Mouse (Mus musculus): Measurements from ENCODE around the gene Cdk2ap2.

The Cdk2ap2 gene

DNA sequence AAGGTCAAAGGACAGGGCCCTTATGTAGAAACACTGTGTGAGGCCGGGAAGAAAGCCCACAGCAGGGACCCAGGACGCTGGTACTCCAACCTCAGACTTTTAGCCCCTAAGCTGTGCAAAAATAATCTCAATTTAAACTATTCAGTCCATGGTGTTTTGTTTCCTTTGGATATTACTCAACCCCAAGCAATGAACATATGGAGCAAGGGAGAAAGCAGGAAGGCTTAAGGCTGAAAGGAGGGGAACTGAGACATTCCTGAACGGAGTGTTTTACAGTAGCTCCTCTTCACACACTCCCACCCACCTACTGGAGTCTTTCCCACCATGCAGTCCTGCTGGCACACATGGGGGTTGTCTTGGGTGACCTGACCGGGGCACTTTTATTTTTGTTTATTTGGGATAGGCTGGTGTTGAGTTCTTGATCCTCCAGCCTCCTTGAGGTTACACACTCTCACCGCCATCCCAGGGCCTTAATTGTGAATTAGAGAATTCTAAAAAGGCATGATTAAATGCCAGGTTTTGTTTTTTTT lies 2.1 kb upstream of the Cdk2ap2 start:
- DNase-seq = peak; percentile 55

DNA sequence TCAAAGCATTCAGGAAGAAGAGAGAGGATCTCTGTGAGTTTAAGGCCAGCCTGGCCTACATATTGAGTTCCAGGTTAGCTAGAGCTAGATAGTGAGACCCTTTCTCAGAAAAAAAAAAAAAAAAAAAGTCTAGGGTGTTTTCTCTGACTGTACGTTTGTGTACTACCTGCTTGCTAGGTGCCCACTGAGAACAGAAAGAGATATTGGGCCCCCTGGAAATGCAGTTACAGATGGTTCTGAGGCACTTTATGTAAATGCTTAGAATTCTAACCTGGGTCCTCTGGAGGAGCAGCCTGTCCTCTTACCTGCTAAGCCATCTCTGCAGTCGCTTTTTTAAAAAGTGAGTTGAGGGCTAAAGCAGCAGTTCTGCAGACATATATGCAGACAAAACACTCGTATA lies 1.2 kb upstream of the Cdk2ap2 start:
- DNase-seq = no peak

DNA sequence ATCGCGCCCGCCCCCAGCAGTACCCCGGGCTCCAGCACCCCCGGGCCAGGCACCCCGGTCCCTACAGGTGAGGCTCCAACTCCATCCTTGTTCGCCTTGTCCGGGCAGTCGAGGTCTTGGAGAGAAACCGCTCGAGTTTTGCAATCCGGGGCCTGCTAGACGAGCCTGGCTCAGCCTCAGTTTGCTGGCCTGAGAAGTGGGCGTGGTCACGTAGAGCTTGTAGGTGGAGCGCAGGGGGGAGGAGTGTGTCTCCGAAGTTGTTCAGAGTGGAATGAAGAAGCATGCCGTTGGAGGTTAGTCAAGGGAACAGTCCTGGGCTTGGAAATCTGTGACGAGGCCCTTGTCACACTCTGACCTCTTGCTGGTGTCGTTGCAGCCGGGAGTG lies 451 bp downstream of the Cdk2ap2 start:
- DNase-seq = peak; percentile 88

DNA sequence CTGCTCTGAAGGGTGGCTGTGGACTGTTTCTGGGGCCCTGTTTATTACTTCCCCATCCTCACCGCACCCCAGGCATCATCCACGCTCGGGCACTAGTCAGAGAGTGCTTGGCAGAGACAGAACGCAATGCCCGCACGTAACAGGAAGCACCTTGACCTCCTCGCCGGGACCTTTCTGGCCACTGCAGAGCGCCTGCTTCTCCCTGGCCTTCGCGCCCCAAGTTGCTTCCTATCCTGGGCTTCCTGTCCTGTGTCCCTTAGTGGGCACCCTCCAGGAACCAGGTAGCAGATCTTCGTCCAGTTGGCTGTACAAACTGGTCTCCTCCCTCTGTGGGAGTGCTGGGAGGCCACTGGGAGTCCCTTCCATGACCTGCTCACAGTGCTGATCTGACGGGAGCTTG lies 1.4 kb downstream of the Cdk2ap2 start:
- peak; percentile 59 for DNase-seq

DNA sequence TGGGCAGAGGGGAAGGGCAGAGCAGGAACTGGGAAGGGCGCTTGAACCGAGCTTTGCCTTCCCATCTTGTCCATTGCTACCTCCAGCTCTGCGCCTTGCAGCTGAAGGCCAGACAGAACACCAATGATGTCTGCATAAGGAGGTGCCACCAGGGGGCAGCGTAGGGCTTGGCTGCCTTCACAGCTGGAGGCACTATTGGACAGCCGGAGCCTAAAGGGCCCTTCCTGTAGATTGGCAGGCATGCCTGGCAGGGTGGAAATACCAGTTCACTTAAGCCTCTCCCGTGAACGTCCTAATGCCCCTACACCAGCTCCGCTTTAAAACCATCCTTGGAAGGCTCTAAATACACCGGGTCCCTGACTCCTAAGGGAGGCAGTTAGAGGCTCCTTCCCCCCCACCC lies 2.1 kb downstream of the Cdk2ap2 start:
- DNase-seq = peak; percentile 95

DNA sequence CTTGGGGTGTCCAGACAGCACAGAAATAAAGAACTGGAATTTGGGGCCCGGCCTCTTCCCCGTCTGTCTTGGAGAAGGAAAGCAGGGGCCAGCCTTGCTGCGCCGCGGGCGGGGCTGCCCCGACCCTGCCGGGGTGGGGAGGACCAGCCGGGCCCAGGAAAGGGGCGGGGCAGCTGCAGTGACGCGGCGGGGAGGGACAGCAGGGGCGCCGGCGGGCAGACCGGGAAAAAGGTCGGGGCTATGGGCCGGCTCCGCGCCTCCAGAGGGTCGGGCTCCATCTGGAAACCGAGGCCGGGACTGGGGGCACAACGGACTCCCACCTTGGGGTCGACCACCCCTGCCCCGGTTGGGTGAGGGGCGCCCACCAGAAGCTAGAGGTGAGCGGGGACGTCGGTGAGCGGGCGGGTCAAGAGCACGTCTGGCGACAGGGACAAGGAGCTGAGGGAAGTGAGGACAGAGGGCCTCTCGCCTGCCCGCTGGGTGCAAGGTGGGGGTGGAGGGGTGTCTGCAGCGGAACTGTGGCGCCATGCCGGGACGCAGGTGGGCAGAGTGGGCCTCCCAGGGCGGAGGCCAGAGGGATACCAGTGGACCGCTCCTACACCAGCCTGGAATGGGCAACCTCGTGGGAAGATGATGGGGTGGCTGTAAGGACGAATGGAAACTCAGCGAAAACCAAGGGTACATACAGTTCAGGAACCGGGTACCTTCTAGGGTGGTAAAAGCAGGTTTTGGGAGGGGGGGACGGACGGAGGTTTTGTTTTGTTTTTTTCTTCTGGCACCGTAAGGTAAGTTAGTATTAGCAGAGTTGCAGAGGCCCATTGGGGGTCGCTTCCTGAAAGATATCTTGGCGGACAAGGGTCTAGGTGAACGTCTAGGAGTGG lies 3.1 kb downstream of the Cdk2ap2 start, which contains the start of gene Pitpnm1:
TSS of gene Pitpnm1 (plus strand) at position 162 of the 881 bp plus-strand sequence.
- DNase-seq = peak; percentile 73

DNA sequence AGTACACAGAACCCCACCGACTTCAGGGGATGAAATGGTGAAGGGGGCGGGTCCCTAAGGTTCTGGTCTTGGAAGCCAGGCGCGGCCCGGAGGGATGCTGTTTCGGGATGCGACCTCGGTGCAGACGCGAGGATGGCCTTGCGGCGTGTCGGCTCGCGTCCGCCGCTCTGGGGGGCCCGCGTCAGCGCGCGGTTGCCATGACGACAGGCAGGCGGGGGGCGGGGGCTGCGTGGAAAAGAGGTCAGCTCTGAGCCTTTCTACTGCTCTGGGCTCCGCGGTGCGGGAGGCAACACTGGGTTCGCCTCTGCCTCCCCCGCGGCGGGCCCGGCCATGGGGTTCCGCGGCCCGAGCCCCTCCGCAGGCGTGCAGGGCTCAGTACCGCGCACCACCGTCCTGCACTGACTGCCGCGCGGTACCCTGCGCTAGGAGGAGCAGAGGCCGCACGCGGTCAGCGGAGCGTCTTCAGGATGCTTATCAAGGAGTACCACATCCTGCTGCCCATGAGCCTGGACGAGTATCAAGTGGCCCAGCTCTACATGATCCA lies 3.8 kb downstream of the Cdk2ap2 start:
- DNase-seq = peak; percentile 86

DNA sequence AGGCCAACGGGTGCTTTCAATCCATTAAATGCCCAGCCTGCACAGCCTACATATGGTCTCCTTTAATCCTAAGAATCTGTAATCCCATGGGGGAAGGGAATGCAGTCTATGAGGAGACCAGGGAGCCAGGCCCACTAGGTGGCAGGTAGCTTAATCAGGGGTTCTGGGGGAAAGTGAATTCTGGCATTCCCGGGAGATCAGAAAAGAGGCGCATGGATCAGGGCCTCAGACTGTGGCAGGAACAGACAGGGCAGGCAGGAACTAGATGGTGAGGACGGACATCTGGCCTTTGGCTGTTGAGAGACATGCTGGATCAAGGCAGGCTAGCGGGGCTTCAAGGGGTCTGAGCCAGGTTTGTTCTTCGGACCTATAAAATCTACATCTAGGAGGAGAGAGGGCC lies 4.5 kb downstream of the Cdk2ap2 start:
- peak; percentile 76 for DNase-seq

DNA sequence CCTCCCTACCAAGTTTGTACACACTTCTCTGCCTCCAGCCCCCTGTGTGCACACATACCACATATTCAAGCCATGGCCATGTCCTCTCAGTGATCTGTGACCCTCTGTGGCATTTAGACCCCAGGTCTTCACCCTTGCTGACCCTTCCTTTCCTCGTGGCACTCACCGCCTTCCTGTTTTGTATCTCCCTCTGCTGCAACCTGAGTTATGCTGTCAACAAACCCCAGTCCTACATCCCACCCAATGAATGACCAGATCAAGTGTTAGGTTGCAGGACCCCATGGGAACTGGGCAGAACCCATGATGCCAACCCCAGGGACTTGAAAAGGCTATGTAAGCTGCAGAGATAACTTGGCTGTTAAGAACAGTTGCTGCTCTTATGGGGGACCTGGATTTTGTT lies 5.1 kb downstream of the Cdk2ap2 start:
- peak; percentile 57 for DNase-seq

DNA sequence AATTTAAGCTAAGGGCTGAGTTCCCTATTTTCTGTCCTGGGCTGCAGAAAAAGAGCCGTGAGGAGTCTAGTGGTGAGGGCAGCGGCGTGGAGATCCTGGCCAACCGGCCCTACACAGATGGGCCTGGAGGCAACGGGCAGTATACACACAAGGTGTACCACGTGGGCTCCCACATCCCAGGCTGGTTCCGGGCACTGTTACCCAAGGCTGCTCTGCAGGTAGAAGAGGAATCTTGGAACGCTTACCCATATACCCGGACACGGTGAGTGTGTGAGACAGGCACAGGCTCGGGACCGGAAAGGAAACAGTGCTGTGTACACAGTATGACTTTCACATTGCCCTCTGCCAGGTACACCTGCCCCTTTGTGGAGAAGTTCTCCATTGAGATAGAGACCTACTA lies 5.6 kb downstream of the Cdk2ap2 start:
- peak; percentile 83 for DNase-seq

DNA sequence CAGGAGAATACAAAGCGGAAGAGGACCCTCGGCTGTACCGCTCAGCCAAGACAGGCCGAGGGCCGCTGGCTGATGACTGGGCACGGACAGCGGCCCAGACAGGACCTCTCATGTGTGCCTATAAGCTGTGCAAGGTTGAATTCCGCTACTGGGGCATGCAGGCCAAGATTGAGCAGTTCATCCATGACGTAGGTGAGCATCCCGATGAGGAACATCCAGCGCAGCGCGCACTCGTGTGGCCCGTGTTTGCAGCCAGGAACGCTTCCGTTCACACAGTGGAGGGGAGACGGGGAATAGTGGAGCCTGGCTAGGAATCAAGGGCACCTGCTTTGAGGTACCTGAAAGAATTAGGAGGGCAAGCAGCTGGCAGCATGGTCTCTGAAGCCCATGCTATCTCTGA lies 6.3 kb downstream of the Cdk2ap2 start:
- DNase-seq = no peak

DNA sequence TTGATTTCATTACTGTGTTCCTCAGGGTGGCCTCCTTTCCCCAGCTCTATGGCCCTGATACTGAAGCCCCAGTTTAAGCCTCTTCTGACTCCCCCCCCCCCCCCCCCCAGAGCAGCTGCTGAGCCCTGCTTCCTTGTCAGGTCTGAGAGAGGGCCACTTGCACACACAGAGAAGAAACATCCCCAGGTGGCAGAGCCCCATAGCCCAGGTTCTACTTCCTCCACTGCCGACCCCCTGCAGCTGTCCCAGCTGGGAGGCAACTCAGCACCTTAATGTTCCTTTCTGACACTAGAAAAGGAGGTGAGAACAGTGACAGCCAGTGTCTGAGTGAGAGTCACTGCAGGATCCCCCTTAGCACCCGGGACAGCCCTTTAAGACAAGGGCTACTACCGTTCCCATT lies 6.8 kb downstream of the Cdk2ap2 start:
- DNase-seq = no peak

DNA sequence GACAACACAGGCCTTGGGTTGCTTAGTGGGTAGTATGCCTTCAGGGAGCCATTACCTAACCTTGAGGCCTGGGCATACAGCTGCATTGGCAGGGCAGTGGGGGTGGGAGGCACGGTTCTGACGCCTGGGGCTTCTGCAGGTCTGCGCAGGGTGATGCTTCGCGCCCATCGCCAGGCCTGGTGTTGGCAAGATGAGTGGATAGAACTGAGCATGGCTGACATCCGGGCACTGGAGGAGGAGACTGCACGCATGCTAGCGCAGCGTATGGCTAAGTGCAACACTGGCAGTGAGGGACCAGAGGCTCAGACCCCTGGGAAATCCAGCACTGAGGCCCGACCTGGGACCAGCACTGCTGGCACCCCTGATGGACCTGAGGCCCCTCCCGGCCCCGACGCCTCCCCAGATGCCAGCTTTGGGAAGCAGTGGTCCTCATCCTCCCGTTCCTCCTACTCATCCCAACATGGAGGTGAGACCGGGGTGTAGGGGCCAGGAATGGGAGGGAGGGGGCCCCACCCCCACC lies 7.8 kb downstream of the Cdk2ap2 start:
- DNase-seq = no peak

DNA sequence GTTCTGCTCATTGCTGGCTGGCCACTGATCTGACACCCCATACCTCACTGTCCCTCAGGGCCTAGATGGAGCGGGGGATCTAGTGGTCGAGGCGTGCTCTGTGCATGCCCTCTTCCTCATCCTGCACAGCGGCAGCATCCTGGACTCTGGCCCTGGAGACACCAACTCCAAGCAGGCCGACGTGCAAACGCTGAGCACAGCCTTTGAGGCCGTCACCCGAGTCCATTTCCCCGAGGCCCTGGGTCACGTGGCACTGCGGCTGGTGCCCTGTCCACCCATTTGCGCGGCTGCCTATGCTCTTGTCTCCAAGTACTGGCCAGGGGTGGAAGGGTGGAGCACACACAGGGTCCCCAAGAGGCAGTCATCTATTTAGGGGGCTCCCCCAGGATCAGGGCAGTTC lies 9.7 kb downstream of the Cdk2ap2 start:
- no peak for DNase-seq

DNA sequence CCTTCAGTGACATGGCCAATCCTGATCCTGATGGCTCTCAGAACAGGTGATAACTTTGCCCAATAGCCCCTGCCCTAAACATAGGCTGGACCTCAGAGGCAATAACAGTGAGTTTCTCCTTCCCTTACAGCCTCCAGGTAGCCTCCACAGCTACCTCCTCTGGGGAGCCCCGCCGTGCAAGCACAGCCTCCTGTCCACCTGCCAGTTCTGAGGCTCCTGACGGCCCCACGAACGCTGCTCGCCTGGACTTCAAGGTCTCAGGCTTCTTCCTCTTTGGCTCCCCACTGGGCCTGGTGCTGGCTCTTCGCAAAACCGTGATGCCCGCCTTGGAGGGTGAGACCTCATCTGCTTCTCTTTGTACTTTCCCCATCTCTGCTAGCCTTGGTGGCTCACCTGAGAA lies 11.6 kb downstream of the Cdk2ap2 start:
- DNase-seq = no peak

DNA sequence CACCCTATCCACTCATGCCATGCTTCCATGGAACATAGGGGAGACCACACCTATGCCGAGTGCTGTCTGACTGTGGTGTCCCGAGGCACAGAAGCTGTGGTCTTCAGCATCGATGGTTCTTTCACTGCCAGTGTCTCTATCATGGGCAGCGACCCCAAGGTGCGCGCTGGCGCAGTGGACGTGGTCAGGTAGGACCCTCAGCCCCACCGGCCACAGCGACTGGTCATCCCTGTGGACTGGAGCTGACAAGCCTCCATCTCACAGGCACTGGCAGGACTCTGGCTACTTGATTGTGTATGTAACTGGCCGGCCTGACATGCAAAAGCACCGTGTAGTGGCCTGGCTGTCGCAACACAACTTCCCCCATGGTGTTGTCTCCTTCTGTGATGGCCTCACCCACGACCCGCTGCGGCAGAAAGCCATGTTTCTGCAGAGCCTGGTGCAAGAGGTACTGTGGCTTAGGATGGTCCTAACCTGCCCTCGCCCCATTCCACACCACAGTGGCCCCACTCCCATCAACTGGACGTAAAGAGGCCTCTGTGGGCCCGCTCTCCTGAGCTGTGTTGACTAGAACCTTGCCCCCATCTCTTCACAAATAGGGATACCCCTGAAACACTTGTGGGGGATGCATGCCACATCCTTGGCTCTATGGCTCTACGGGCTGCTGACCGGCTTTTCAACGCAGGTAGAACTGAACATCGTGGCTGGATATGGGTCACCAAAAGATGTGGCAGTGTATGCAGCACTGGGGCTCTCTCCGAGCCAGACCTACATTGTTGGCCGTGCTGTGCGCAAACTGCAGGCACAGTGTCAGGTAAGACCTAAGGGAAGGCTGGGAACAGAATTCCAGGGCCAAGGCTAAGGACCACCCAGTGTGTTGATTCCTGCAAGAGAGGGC lies 15.3 kb downstream of the Cdk2ap2 start:
- no peak for DNase-seq

DNA sequence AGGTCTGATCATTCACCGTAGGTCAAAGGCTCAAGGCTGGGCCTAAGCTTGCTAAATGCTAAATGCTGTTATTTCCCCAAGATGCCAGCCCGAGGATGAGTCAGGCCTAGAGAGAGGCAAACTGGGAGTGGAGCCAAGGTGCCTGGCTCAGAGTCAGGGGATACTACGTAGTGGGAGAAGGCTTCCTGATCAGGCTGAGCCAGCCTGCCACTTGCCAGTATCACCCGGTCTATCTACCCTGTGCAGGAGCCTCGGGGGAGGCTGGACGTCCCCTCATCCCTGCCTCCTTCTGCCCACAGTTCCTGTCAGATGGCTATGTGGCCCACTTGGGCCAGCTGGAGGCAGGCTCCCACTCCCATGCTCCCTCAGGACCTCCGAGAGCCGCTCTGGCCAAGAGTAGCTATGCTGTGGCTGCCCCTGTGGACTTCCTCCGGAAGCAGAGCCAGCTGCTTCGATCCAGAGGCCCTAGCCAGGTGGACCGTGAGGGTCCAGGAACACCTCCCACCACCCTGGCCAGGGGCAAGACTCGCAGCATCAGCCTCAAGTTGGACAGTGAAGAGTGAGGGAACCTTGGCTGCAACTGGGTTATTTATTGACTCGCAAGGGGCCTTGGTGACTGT lies 16.3 kb downstream of the Cdk2ap2 start:
- peak; percentile 97 for DNase-seq

DNA sequence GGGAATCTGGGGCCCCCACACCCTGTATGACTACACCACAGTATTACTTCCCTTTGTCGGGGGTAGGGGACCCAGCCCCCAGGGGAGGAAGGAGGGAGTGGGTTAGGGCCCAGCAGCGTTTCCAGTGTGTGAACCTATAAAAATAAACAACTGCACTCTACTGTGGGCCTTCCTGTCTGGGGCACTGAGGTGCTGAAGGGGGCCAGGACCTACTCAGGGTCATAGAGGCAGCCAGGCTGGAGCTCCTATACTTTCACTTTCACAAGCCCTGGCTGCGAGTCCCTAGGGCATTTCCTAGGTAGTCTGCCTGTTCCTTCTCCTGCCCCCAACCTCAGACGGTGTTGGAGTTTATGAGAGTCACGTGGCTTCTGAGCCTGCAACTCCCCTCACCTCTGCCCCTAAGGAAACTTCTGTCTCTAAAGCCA lies 16.8 kb downstream of the Cdk2ap2 start:
- no peak for DNase-seq

DNA sequence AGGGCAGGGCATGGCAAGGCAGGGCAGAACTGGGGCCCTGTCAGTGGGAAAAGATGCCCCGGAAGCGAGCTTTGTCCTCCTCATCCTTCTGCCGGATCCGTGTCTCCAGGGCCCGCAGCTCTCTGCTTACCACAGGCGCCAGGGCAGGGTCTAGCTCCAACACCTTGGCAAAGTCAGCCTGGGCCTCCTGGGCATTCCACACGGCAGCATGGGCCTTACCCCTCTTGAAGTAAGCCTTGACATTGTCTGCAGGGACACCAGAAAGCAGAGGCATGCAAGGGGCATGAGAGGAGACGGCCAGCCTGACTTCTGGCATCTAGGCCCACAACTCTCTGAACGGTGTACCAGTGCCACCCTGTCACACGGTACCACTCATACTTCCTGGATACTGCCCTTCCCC lies 17.6 kb downstream of the Cdk2ap2 start:
- no peak for DNase-seq

DNA sequence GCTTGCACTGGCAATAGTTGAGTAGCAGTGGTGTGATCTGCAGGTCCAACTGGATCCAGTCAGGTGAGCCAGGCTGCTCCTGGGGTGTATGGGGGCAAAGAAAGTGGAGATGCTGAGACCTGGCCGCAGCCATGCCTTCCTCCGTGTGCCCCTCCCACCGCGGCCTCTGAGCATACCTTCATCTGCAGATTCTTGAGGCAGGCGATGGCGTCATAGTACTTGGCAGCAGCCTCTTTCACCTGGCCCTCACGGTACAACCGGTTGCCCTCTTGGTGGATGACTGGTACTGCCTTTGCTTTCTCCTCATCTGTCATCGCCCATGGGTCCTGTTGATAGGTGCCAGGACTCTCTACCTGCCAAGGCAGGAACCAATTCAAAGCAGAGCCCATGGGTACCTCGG lies 18.2 kb downstream of the Cdk2ap2 start:
- peak; percentile 55 for DNase-seq

DNA sequence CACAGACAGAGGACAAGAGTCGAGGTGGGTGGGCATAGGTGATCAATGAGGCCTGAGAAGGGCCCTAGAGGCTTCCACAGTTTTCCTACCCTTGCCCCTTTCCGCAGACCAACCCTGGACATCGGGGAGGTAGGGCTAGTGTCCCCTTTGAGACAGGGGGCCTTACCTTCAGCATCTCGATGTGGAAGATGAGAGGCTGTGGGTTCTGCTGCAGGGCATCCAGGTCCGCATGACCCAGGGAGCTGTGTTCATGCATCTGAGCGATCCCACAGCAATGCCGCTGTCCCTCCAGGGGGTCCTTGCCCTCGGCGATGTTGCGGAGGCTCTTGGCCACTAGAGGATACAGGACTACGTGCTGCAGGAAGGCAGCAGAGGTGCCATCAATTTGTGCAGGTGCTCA lies 18.8 kb downstream of the Cdk2ap2 start:
- DNase-seq = no peak

DNA sequence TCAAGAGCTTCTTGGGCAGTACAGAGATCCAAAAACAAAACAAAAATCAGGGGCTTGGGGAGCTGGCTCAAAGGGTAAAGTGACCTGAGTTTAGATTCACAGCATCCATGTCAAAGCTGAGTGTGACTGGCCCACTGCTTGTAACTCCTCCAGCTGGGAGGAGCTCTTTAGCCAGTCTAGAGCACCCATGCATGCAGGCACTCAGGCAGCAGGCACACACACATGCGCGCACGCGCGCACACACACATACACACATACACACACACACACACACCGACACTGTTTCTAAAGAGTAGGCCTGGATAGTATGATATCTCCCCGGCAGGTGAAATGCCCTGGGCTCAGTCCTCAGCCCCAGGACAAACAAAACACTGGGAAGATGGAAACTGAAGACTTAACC lies 20.0 kb downstream of the Cdk2ap2 start:
- DNase-seq = no peak

DNA sequence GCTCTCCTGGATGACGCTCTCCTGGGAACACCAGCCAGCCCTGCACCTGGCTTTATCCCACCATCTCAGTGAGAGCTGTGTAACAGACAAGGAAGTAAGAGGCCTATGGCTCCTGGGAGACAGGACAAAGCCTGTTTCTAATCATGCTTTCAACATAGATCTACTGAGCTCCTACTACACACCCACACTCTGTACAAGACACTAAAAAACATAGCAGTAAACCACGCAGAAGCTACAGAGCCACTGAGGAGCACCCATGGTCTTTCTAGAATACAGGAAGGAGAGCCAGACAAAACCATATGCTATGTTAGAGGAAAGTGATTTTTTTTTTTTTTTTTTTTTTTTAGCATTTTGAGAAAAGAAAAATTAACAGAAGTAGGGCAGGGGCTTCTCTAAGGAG lies 21.4 kb downstream of the Cdk2ap2 start:
- no peak for DNase-seq

All from cerebellum, adult 9-10 months (tissue).